Mouse (Mus musculus) adrenal gland, adult 10 weeks (tissue): ENCODE data around the gene A4galt. TPM values are rescaled to one million over a fixed set of nuclear protein-coding genes. Genes with fewer than 3 reads are reported as not detected.

ENCODE experiments used
- polyA plus RNA-seq: library from polyadenylated mRNA; stranded (reverse); fragments of 350-450 nt; fragmentation: Illumina TruSeq; extraction: RNeasy Lipid Tissue Mini Kit (QIAGEN cat#74804); gene quantifications from one replicate; pipeline ENCODE4 v1.2.3, GENCODE M21; 2014; ENCODE audit warnings: low read depth, low replicate concordance

Gene A4galt
- 0.93 TPM for polyA plus RNA-seq

GRCm38 (mm10) chr15:83251176-83252004 is at the start of gene A4galt:
A4galt (minus strand) TSS chr15:83251774.

Other genes with a start within 250 kb of the A4galt start
- 0.41 TPM for gene Nfam1, start 218.5 kb downstream of the A4galt start, polyA plus RNA-seq
- 5.2 TPM for gene Serhl, start 162.3 kb downstream of the A4galt start, polyA plus RNA-seq
- 0.93 TPM for gene Rrp7a, start 129.0 kb downstream of the A4galt start, polyA plus RNA-seq
- gene Poldip3, start 102.4 kb downstream of the A4galt start, polyA plus RNA-seq: 16.3 TPM
- 172 TPM for gene Cyb5r3, start 79.2 kb downstream of the A4galt start, polyA plus RNA-seq
- 13.2 TPM for gene Arfgap3, start 98.5 kb upstream of the A4galt start, polyA plus RNA-seq
- 37.5 TPM for gene Pacsin2, start 212.8 kb upstream of the A4galt start, polyA plus RNA-seq